Comparison of ENCODE assay signal across 19 mouse cellular contexts in the genomic region with DNA sequence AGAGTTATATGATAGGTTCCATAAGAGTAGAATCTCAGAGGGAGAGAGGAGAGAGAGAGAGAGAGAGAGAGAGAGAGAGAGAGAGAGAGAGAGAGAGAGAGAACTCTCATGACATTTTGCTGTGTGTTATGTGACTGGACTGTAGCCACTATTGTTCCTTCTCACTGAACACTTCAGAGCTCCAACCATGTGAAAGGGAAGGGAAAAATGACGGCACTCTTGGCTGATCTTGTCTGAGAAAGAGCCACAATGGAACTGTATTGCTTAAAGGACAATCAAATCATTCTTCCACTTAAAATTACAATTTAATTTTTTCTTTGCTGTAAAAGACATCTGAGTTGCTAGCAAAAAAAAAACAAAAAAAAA.
DNase-seq lines count a peak whose midpoint lies in the region; ATAC-seq and TF ChIP-seq lines count a peak whose summit lies in the region.
"Had no signal": no experiment of that assay in that cellular context is flagged by ENCODE, and none has a peak within 500 bp of the region (broad histone marks: within the 10 kb centered on the region; RNA-seq: fewer than 3 reads in every experiment).

No protein-coding gene starts in this region.

- peak; percentile 62; the same call in 1 of the 2 replicates for ATAC-seq in frontal cortex, adult (ENCODE audit: low TSS enrichment)
- ATAC-seq in heart, postnatal 0 days (ENCODE audit: insufficient read depth, low read depth): peak; percentile 66; the same call in 1 of the 2 replicates
- no peak for ATAC-seq in midbrain, embryonic 15.5 days (replicated peaks)
- ATAC-seq: forebrain, embryonic 15.5 days; intestine, postnatal 0 days had no signal

- peak overlapping the region; percentile 60; the same call in 1 of the 2 replicates for H3K27ac ChIP-seq in heart, postnatal 0 days (ENCODE audit: low read depth)
- H3K27ac ChIP-seq in midbrain, embryonic 15.5 days: no peak overlapping the region
- H3K27ac ChIP-seq: forebrain, embryonic 15.5 days; hindbrain, embryonic 15.5 days; left cerebral cortex, adult 2 months; liver, embryonic 12.5 days had no signal

- TF ChIP-seq CTCF in heart, postnatal 0 days (IDR thresholded peaks at IDR 0.05; ENCODE audit: low read depth): no peak

- H3K36me3 ChIP-seq in heart, postnatal 0 days (replicated peaks; ENCODE audit: control insufficient read depth, insufficient read depth, low read length): no peaks in the 10 kb centered on the region
- H3K36me3 ChIP-seq in midbrain, embryonic 15.5 days (replicated peaks): no peaks in the 10 kb centered on the region
- H3K36me3 ChIP-seq: forebrain, embryonic 15.5 days; hindbrain, embryonic 15.5 days; liver, embryonic 12.5 days had no signal

- H3K4me1 ChIP-seq in heart, postnatal 0 days (ENCODE audit: control insufficient read depth, insufficient read depth): no peaks in the 10 kb centered on the region
- H3K4me1 ChIP-seq in midbrain, embryonic 15.5 days: no peaks in the 10 kb centered on the region
- H3K4me1 ChIP-seq: forebrain, embryonic 15.5 days; hindbrain, embryonic 15.5 days; liver, embryonic 12.5 days had no signal

- no peaks in the 10 kb centered on the region for H3K27me3 ChIP-seq in heart, postnatal 0 days (ENCODE audit: control insufficient read depth, insufficient read depth, low read length)
- no peaks in the 10 kb centered on the region for H3K27me3 ChIP-seq in midbrain, embryonic 15.5 days (replicated peaks)
- H3K27me3 ChIP-seq: CH12.LX; forebrain, embryonic 15.5 days; hindbrain, embryonic 15.5 days; liver, embryonic 12.5 days had no signal

- H3K4me2 ChIP-seq in heart, postnatal 0 days (ENCODE audit: low read depth, low read length): no peak overlapping the region
- no peak overlapping the region for H3K4me2 ChIP-seq in midbrain, embryonic 15.5 days
- H3K4me2 ChIP-seq: forebrain, embryonic 15.5 days; hindbrain, embryonic 15.5 days; liver, embryonic 12.5 days had no signal

- no peak overlapping the region for H3K9ac ChIP-seq in heart, postnatal 0 days (replicated peaks; ENCODE audit: low read depth, low read length)
- H3K9ac ChIP-seq in midbrain, embryonic 15.5 days: no peak overlapping the region
- H3K9ac ChIP-seq: forebrain, embryonic 15.5 days; hindbrain, embryonic 15.5 days; liver, embryonic 12.5 days had no signal

- 48% methylated on average over 1 of the region's 1 CpGs for WGBS in heart, postnatal 0 days
- 61% methylated on average over 1 of the region's 1 CpGs for WGBS in midbrain, embryonic 15.5 days

- H3K4me3 ChIP-seq in heart, postnatal 0 days (ENCODE audit: low read depth, low read length): no peak overlapping the region
- no peak overlapping the region for H3K4me3 ChIP-seq in midbrain, embryonic 15.5 days
- H3K4me3 ChIP-seq: forebrain, embryonic 15.5 days; hindbrain, embryonic 15.5 days; left cerebral cortex, adult 2 months; liver, embryonic 12.5 days had no signal

- no peak for DNase-seq in frontal cortex, postnatal 36 days (ENCODE audit: low spot score in 2 of 2)
- peak; percentile 29 for DNase-seq in layer of hippocampus, adult 9-11 months
- DNase-seq in layer of hippocampus, adult 11-12 months (ENCODE audit: low spot score): no peak
- peak; percentile 82 for DNase-seq in adipocyte (ENCODE audit: low spot score)
- peak; percentile 47 for DNase-seq in heart, postnatal 0 days (ENCODE audit: low spot score)
- no peak for DNase-seq in embryo, embryonic 10 days (ENCODE audit: low spot score)
- DNase-seq: adrenal gland, postnatal 14 days; cerebellum, postnatal 10 days; lung, postnatal 14 days; spleen, adult 18-20 months; thymus, adult 2 months had no signal

- no peaks in the 10 kb centered on the region for H3K9me3 ChIP-seq in heart, postnatal 0 days (replicated peaks; ENCODE audit: control insufficient read depth, low read length)
- H3K9me3 ChIP-seq in midbrain, embryonic 15.5 days: no peaks in the 10 kb centered on the region
- H3K9me3 ChIP-seq: forebrain, embryonic 15.5 days; hindbrain, embryonic 15.5 days; liver, embryonic 12.5 days had no signal

- TF ChIP-seq EP300 in heart, postnatal 0 days (IDR thresholded peaks at IDR 0.05; ENCODE audit: low read depth): no peak

Comparison
In these comparisons a context has a peak if more than half of its experiments do, and no peak if none do; other contexts are left out.
1. DNase-seq: peak in layer of hippocampus, adult 9-11 months (single experiment), adipocyte (single experiment) and heart, postnatal 0 days (single experiment); none in frontal cortex, postnatal 36 days (0 of 2), layer of hippocampus, adult 11-12 months (single experiment) and embryo, embryonic 10 days (single experiment).